Mouse (Mus musculus) adrenal gland, postnatal 14 days (tissue): ENCODE measurements around the gene Chst11. TPM values are rescaled to one million over a fixed set of nuclear protein-coding genes. Genes with fewer than 3 reads are reported as not detected.
A peak's percentile ranks its signal among the peaks of the same experiment; 100 is the strongest.

Source experiments
- DNase-seq: peaks from one replicate; pipeline ENCODE4 v3.0.0; 2021; ENCODE audit warnings: mixed read lengths
- total RNA-seq: library from RNA; stranded (reverse); gene quantifications from 2 replicates; pipeline ENCODE4 v1.2.3, GENCODE M21; 2021

The Chst11 gene
- total RNA-seq, 1 experiment from 2014 or later, result 31.8 TPM

DNA sequence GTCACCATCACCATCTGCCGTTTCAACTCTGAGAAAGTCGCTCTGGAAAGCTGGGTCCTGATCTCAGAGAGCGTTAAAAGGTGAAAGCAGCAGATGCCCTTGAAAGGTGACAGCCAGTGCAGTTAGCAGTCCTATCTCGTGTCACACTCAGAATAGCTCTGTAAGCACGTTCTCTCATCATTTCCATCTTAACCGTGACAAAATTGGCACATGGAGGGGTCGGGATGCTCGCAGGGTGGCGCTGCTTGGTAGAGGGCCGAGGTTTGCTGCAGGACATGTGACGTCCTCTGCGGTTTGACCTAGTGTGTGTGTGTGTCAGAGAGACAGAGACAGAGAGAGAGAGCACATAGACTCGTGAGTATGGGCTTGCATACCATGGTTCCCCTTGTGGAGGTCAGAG lies 94.5 kb downstream of the Chst11 start:
- no peak for DNase-seq

DNA sequence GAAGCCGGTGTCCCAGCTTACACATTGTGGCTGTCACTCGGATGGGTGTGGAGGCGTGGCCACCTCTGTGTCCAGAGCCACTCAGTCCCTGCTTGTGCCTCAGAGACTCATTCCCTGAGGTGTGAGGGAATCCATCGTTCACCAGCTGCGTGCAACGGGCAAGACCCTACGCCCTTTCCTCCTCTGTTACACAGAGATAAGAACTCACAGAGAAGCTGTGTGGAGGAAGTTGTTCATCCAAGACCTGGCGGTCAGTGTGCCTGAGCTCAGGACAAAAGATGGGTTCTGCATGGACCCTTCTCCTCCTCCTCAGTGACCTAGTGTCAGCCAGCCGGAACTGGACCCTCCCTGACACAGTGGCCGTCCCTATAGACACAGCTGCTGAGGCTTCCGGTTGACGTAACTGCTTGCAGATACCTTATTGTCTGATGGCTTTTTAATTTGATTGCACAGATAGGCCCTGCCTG lies 95.0 kb downstream of the Chst11 start:
- no peak for DNase-seq

DNA sequence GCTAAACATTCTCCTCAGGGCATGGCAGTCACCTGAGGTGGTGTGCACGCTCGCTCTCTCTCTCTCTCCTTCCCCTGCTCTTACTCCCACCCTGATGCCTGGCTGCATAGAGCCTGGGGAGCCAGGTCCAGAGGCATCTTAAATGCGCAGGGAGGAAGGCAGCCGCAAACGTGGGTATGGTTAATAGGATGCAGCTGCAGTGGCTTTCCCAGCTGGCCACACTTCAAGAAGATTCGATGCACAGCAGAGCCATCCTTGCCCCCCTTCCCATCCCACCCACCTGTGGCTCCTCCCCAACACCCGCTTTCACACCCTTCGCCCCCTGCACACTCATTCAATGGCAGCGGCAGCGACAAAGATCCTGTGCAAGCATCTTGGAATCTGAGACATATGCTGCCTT lies 95.6 kb downstream of the Chst11 start:
- no peak for DNase-seq

DNA sequence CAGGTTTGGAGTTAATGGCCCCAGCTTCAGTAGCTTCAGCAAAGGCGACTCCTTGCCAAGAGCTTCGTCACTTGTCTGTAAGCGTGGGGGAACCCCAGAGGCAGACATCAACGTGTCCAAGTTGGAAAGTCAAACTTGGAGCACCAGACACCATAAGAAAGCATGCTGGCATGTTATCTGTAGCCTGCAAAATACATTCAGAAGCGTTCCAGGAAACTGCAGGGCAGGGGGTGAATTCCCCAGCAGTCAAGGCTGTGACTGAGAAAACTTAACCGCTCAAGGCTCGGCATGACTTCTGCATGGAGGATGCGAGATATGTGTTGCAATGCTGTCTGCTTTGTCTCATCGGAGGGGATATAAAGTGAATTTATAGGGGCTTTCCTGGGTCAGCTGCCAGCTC lies 98.6 kb downstream of the Chst11 start:
- DNase-seq, result peak; percentile 58

DNA sequence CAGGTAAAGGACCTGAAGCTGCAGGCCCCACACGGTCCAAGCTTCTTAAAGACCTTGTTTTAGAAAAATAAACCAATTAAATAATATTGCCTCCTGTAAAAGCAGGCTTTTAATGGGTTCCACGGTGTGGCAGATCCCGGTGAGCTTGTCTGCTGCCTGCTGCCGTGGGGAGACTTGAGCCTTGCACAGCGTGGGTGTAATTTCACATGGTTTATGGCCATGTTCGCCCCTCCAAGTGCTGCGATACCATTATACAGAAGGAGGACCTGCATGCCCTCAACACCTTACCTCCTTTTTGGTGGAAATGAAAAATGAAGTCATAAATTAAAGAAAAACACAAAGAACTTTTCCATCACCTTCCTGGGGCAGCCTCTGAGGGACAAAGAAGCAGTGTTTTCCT lies 103.0 kb downstream of the Chst11 start:
- no peak for DNase-seq

DNA sequence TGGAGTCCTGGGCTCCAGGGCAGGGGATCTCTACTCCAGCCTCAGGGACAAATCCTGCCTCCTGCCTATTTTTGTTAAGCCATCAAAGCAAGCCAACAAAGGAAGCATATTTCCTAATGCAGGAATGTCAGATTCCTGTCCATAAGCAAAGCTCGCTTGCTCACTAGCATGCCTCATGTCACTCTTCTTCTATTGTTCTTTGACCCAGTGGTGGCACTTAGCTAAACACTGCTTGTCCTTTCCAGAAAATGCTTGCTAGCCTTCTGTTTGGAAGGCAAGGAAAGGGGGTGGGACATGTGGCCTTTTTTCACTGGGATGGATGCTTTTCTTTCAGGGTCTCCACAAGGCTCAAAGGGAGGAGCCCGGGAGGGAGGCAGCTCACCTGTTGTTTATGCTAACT lies 103.5 kb downstream of the Chst11 start:
- DNase-seq, result no peak

DNA sequence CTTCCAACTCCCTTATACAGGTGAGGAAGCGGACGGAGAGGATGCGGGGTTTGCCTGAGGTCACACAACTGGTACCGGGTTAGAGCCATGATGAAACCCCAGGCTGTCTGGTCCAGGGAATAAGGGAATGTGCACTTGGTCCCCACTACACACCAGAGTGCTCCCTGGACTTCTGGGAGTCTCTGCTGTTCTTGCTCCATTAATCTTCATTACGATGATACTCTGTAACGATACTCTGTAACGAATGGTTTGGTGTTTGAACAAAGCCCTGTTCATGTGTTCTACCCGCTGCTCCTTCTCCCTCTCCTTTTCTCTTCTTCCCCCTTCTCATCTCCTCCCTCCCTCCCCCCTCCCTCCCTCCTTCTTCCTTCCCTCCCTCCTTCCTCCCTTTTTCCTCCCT lies 104.9 kb downstream of the Chst11 start:
- no peak for DNase-seq

DNA sequence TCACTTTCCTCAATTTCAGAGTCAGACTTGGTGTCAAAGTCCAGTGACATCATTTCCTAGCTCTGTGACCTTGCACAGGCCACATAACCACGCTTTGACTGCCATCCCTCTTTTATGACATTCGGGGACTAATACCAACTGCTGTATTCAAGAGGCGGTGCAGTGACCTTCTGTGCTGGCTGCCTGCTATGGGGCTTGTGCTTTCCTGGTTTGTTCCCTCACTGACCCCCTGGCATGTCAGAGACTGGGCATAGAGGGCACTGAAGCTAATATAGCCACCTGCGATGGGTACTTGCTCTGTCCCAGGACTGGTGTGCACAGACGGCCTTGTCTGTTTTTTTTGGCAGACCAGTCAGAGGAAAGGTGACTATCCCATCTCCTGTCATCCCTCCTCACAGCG lies 108.4 kb downstream of the Chst11 start:
- peak; percentile 67 for DNase-seq

DNA sequence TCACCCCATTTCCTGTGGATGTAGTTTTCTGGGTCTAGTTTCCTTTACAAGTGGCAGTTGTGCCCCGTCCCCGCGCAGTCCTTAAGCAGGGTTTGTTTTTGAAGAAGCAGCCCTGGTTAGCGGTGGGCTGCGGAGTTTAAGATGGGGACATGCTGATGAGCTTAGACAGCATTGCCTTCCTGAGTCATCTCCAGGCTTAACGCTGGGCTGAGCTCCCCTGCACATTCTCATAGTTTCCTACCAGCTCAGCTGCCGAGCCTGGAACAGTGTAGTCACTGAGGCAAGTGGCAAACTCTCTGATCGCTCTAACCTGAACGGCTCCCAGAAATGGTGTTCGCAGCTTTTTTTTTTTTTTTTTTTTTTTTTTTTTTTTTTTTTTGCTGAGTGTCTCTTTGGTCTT lies 109.0 kb downstream of the Chst11 start:
- DNase-seq, result no peak

DNA sequence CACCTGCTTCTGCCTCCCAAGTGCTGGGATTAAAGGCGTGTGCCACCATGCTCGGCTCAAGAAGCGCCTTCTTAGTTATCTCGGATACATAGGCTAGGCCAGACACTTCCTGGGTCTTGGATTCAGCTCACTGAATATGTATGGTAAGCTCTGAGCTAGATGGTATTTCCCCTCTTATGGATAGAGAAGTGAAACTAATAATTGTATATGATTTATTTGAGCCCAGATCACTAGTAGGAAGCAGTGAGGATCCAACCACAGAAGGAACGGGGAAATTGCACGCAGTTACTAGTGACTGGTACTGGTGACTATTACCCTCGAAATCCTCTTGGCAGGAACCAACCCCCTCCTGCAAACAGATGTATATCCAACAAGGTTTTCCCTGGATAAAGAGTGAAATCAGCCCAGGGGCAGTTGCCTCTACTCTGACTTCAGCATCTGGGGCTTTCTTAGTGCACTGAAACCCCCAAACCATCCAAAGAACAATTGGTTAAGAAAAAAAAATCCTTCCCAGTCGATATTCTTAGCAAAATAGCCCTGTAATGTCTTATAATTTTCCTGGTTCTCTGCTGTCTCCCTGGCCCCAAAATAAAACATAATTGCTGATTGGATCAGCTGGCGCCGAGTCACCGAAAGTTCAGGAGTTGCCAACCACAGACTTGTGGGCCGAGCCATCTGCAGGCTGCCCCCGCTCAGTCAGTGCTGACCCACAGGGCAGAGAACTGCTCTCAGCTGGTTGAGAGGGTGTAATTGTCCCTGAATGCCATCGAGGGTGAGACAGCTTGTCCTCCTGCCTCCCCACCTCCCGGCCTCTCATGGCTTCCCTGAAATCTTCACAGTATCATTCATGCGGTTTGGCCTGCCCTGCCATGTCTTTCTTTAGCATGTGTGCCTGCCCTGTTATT lies 109.8 kb downstream of the Chst11 start:
- no peak for DNase-seq

DNA sequence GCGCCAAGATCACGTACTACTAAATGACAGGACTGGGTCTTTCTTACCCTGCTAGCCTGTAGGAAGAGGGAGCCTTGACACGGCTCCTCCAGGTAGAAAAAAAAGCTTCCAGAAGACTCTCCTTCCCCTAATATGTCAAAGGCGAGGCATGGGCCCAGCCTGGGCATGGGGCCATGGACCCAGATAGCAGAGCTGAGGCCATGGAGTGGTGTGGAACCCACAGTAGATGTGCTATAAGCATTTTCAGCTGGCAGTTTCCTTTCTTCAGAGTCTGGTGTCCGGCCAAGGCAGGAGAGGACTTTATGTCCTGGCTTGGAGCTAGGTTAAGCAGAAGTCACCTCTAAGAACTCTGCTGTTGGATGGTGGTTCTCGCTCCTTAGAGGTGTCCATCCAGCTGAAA lies 111.0 kb downstream of the Chst11 start:
- DNase-seq, result no peak

DNA sequence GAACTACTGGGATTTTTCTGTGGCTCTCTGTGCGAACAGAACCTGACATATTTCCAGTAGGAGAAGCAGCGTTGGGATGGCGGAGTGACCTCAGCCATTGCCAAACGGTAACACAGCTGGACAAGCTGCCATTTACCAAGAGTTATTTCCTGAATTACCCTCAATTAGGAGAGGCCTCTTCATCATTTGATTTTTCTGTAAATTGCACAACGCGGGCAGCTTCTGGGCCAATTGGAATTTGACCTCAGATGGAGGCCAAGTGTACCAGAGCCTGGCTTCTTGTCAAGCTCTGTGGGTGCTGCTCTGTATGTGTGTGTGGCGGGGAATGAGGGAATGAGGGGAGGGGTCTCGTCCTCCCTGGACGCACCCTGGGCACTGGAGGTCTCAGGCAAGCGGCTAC lies 113.6 kb downstream of the Chst11 start:
- peak; percentile 73 for DNase-seq

DNA sequence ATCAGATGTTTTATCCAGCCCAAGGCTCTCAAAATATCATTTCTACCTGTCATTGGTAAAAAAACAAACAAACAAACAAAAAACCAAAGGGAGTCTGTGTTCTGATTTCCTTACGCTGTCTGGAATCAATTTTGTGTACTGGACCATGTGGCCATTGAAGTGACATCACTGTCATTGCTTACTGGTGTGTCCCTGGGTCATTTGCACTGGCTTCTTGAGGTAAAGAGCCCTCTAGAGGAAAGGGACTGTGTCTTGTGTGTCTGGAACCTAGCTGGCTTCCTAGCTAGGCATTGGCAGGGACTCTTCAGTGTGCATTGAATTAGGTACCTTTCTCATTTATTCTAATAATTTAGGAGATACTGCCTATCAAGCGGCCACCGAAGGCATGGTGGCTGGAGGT lies 114.4 kb downstream of the Chst11 start:
- no peak for DNase-seq

DNA sequence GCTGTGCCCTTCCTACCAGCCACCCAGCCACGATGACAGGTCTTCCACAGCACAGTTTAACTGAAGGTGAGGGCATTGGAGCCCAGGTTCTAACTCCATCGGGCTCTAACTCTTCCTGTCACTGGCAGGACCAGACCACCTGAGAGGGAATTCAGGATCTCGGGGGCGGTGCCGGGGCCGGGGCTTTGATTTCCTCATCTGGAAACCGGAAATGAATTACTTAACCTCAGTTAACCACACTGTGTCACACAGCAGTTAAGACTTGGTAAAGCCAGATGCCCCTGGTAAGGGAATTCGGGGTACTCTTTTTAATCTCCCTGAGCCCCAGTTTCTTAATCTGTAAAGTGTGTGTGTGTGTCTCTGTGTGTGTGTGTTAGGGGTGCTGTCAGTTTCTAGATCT lies 115.6 kb downstream of the Chst11 start:
- no peak for DNase-seq

DNA sequence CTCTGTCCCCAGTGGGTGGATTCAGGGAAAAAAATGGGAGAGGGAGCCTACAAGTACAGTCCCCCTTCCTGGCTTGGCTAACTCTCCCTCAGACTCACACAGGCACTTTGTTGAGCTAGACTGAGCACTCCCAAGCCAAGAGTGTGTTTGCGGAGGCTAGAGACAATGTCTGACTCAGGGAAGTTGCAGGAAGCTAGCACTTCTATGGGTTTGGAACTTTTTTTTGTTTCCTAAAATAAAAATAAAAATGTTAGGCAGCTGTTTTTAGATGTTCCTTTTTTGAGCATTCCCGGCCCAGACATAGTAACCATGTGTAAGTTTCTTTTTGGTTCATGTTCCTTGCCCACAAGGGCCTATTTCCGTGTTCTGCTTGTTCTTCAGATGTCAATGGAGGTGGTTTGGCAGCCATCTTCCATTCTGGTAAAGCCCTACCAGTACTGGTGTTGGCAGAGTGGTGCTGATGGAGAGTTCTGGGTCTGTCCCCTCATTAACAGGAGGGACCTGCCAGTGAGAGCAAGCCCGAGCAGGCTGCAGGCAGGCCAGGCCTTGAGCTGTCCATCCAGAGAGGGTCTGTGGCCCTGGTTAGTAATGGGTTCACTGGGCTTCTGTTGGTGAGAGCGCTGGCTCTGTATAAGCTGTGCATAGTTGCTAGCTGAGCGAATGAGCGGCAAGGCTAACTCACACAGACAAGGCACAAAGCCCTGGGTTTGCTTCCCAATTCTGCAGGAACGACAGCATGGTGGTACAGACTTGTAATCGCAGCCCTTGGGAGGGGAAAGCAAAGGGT lies 116.3 kb downstream of the Chst11 start:
- DNase-seq, result no peak

DNA sequence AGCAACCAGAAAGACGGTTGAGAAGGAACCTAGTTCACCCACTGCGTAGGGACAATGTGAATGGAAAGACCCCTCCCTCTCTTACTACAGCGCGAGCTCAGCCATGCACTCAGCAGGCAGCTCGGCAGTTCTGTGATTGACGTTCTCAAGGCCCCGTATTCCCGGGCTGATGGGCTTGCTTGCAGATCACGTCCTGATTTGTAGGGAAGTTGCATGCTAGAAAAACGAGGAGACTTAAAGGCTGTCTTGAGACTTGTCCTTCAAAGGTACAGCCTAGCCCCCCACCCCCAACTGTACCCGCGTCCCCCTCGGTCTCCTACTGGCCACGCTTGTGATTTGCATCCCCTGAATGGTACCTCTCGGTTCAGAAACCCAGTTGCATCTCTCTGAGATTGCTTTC lies 117.4 kb downstream of the Chst11 start:
- no peak for DNase-seq

DNA sequence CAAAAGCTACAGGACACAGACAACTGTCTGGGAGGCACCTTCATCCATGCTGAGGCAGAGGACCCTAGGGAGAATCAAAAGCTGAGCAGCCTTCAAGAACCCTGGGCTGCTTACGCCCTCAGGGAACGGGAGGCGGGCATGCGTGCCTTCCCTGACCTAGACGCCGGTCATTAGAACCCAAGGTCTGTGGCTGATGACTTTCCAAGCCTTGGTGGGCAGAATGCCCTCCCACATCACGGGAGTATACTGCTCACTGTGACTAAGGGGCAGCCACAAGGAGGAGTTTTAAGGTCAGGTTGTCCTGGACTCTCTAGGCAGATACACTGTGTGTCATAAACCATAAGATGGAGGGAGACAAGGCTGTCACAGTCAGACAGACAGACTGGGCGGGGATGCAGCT lies 118.9 kb downstream of the Chst11 start:
- DNase-seq, result peak; percentile 79

DNA sequence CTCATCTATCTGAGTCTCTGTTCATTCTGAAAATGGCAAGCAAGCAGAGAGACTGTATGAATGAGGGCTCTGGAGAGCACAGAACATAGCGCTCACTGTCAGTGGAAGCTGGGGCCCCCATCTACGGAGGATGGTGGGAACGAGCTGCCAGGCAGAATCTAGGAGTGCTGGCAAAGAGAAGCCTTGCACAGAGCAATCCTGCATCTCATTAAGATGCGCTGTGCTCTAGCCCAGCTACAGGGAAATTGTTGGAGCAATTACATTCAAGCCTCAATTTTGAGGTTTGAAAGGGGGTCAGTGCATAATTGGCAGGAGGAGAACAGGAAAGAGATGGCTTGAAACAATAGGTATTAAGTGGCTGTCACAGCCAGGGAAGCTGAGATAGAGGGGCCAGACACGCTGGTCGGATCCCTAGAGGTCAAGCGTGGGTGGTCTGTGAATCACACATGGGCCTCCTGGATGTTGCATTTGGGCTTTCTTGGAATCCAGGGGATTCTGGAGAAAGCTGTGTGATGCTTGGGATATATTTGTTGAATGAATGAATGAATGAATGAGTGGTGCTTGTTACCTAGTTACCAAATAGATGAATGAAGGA lies 121.0 kb downstream of the Chst11 start:
- no peak for DNase-seq

DNA sequence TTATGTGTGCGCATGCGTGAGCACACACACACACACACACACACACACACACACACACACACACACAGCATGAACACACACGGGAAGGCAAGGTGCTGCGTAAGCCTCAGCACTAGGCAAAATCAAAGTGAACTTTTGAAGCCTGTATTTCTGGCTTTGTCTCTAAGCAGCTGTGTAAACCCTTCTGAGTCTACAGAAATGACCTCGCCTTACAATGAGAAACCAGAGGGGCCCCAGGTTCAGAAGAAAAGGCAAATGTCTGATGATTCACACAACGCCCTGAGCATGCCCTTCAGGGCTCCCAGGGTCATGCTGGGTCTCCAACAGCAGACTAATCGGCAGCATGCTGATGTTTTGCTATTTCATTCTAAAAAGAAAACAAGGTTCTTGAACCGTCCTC lies 122.1 kb downstream of the Chst11 start:
- DNase-seq, result peak; percentile 54

DNA sequence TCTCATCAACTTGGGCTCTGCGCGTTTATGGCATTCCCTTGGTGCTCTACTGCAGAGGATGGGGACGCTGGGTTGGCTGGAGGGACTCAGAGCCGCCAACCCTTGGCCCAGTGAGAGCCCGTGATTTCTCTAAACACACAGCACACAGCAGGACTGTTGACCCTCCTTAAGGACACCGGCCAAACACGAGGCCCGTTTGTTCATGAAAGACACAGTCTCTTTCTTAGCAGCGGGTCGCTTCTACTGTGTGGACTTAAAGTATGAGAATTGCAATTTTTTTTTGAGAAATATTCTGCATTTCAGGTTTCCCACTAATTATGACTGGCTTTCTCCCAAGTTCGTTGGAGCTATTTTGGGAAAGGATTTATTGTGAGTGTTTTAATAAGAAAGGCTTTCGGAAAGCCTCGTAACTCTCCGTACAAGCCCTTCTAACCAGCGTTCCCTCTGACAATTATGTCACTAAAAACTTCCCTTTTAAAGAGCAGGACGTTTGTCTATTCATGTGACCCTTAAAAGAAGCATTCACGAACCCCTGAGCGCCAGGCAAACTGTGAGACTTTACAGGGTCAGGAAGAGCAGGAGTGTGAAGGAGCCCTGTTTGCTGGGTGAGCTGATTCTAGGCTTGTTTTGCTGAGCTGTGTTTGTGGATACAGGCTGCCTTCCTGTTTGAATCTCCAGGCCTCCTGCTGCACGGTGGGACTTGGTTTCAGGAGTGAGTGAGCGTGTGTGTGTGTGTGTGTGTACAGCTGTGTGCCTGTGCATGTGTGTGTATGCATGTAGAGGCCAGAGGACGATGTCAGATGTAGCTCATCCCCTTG lies 122.8 kb downstream of the Chst11 start:
- peak; percentile 36 for DNase-seq

DNA sequence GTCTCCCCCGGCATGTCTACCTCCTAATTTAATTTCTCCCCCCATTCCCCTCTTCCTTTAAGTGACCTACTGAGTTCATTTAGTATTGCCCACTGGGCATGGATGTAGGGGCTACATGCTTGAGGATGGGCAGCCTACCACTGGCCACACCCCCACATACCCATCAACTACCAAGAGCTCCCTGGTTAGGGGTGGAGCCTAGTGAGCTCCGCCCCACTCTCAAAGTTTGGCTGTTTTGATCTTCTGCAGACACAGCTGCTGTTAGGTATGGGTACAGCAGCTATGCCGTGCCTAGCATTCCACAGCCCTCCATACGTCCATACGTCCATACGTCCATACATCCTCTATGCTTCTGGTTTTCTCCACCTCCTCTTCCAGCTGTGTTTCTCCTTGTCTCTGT lies 123.6 kb downstream of the Chst11 start:
- DNase-seq, result no peak

DNA sequence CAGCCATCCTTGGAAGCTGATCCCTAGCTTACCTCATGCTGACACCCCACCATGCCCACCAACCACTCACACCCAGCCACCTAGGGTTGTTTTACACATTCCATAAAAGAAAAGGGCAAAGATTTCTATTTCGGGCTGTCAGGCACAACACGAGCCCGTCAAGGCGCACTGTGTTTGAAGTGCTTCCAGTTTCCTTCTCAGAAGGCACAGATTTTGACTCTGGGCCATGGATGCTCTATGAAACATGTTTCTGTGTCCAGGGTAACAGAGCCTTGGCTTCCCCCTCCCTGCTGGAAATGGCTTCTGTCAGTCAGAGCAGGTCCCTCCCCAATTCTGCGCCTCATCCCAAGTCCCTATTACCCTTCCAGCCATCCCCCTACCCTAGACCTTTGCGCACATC lies 125.7 kb downstream of the Chst11 start:
- DNase-seq, result peak; percentile 65
